Mouse (Mus musculus) forebrain, postnatal 0 days (tissue): ENCODE data around the gene Efhd2. TPM values are rescaled to one million over a fixed set of nuclear protein-coding genes. Genes with fewer than 3 reads are reported as not detected.

Experiments
- ATAC-seq: fragments of 200-750 bp; cut with Nextera tagmentation; 2 replicates; pipeline ENCODE4 v1.8.0; 2017; ENCODE audit warnings: mild to moderate bottlenecking, moderate library complexity
- DNase-seq: peaks from one replicate; pipeline ENCODE4 v3.0.0-alpha.2; 2015
- H3K27ac ChIP-seq: fragments of 300-500 bp; sonication (generic); 2 replicates; pipeline ENCODE4 v1.5.1; 2014; ENCODE audit warnings: low read depth, mild to moderate bottlenecking, antibody characterized with exemption, low read length, moderate library complexity, mixed read lengths
- H3K27me3 ChIP-seq: fragments of 300-500 bp; sonication (generic); 2 replicates; pipeline ENCODE4 v1.6.1; 2014; ENCODE audit warnings: mild to moderate bottlenecking, low read length, mixed read lengths; ENCODE audit not compliant: insufficient read depth
- H3K36me3 ChIP-seq: fragments of 300-500 bp; sonication (generic); 2 replicates; pipeline ENCODE4 v1.6.1; 2014; ENCODE audit warnings: mild to moderate bottlenecking, moderate library complexity; ENCODE audit not compliant: insufficient read depth
- H3K4me1 ChIP-seq: fragments of 300-500 bp; sonication (generic); 2 replicates; pipeline ENCODE4 v1.6.1; 2014; ENCODE audit warnings: antibody characterized with exemption; ENCODE audit not compliant: insufficient read depth
- H3K4me2 ChIP-seq: fragments of 300-500 bp; sonication (generic); 2 replicates; pipeline ENCODE4 v1.6.1; 2014; ENCODE audit warnings: low read depth, mild to moderate bottlenecking, moderate library complexity
- H3K4me3 ChIP-seq: fragments of 300-500 bp; sonication (generic); 2 replicates; pipeline ENCODE4 v1.5.1; 2014; ENCODE audit warnings: low read depth, low read length, mixed read lengths
- H3K9ac ChIP-seq: fragments of 300-500 bp; sonication (generic); 2 replicates; pipeline ENCODE4 v1.6.1; 2014; ENCODE audit warnings: mild to moderate bottlenecking
- H3K9me3 ChIP-seq: fragments of 300-500 bp; sonication (generic); 2 replicates; pipeline ENCODE4 v1.6.1; 2016; ENCODE audit warnings: low read length
- CTCF ChIP-seq: sonication (generic); IDR thresholded peaks from 2 replicates; pipeline ENCODE4 v1.5.1; 2016; ENCODE audit warnings: antibody characterized with exemption, control low read depth, low read depth
- WGBS: fragments of 180-500 bp; shearing (Covaris S2); extraction: QIAGEN DNeasy Blood & Tissue Kit; methylation state at CpG from one replicate; pipeline ENCODE4 v1.1.7; 2014; 5-methylcytosine and 5-hydroxymethylcytosine counted together
- polyA plus RNA-seq: library from polyadenylated mRNA; unstranded; fragments of >200 nt; fragmentation: Nextera tagmentation; extraction: Ambion mirVana; gene quantifications from 2 replicates; pipeline ENCODE4 v1.2.1, GENCODE M21; 2015
- total RNA-seq: library from RNA; depleted of rRNA; stranded (reverse); fragments of >200 nt; gene quantifications from 2 replicates; pipeline ENCODE4 v1.2.3, GENCODE M21; 2014

Gene Efhd2
- total and polyA plus RNA-seq, 2 experiments from 2014 or later = 30.7 to 52.2 TPM

GRCm38 (mm10) chr4:141897225-141897624 is 22.5 kb upstream of the Efhd2 start:
- Histone ChIP-seq H3K27ac (no peak overlapping the region), H3K4me1 (peaks cover 21% of the 10 kb centered on the region), H3K27me3 (no peaks in the 10 kb centered on the region), H3K9ac (no peak overlapping the region), H3K36me3 (no peaks in the 10 kb centered on the region), H3K4me2 (no peak overlapping the region), H3K4me3 (no peak overlapping the region), H3K9me3 (no peaks in the 10 kb centered on the region)
- ATAC-seq = peak; percentile 52; the same call in 1 of the 2 replicates
- 31% methylated on average over 6 of the region's 6 CpGs for WGBS
- peak; percentile 76 for DNase-seq
- TF ChIP-seq CTCF = no peak

DNA sequence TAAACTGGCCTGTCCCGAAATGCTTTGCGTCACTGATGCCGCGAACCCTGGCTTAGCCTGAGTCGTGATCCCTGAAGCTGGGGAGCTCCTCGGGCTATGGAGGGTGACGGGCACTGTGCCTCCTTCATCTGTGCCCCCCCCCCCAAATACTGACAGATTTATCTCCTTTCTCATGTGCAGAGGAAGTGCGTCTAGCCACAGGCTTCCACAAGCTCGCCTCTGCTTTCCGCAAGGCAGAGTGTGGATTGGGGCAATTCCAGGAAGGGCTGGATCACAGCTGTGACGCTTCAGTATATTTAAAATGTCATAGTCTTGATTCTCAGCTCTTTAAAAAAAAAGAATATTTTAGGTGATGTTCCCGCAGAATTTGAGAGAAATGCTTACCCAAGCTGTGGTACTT is 21.1 kb upstream of the Efhd2 start:
- Histone ChIP-seq H3K4me1 (peaks cover 11% of the 10 kb centered on the region; the same call in 1 of the 2 replicates), H3K36me3 (no peaks in the 10 kb centered on the region), H3K27ac (no peak overlapping the region), H3K4me2 (no peak overlapping the region), H3K9ac (no peak overlapping the region), H3K9me3 (no peaks in the 10 kb centered on the region), H3K27me3 (no peaks in the 10 kb centered on the region), H3K4me3 (no peak overlapping the region)
- DNase-seq = no peak
- no peak for ATAC-seq
- no peak for TF ChIP-seq CTCF
- 73% methylated on average over 12 of the region's 12 CpGs for WGBS

- H3K27me3 ChIP-seq = no peaks in the 10 kb centered on the region
- H3K9me3 ChIP-seq = no peaks in the 10 kb centered on the region
- ATAC-seq (no peak), DNase-seq (no peak)
- WGBS = 89% methylated on average over 8 of the region's 8 CpGs
- no peak overlapping the region for H3K9ac ChIP-seq
- H3K36me3 ChIP-seq = no peaks in the 10 kb centered on the region
- H3K4me2 ChIP-seq = no peak overlapping the region
- no peak for TF ChIP-seq CTCF
- 0 out of 2 replicates have a peak, but pooled peaks cover 4% of the 10 kb centered on the region for H3K4me1 ChIP-seq
- no peak overlapping the region for H3K27ac ChIP-seq
- H3K4me3 ChIP-seq = no peak overlapping the region
Measured at GRCm38 (mm10) chr4:141893157-141893784, 18.6 kb upstream of the Efhd2 start.

DNA sequence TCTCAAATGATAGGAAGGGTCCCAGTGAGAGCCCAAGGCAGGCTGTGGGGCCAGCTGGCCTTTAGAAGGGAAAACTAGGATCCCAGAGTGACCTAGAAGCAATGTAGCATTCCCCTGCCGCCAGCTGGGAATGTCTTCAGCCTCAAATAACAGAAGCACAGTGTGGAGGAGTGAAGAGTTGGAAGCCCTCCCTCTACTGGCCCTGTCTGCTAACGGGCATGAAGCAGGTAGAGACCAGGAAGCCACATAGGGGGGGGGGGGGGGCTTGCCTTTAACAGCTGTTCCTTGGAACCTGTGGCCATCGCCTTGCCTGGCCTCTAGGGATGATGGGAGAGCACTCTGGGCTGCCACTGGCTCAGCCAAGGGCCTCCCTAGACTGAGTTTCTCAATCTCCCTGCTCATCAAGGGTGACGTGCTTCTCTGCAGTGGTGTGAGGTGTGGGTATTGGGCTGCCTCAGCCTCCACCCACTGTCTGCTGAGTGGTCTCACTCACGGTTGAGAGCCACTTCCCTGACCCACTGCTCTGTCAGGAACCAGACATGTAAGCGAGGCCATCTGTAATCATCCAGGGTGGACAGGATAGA is 11.8 kb upstream of the Efhd2 start:
- Histone ChIP-seq H3K4me1 (no peaks in the 10 kb centered on the region), H3K27ac (no peak overlapping the region), H3K4me2 (no peak overlapping the region), H3K9ac (no peak overlapping the region), H3K4me3 (no peak overlapping the region), H3K9me3 (no peaks in the 10 kb centered on the region), H3K27me3 (no peaks in the 10 kb centered on the region), H3K36me3 (no peaks in the 10 kb centered on the region)
- no peak for ATAC-seq
- WGBS = 60% methylated on average over 6 of the region's 6 CpGs
- TF ChIP-seq CTCF = no peak
- no peak for DNase-seq

- TF ChIP-seq CTCF = no peak
- H3K4me1 ChIP-seq = no peaks in the 10 kb centered on the region
- no peaks in the 10 kb centered on the region for H3K36me3 ChIP-seq
- ATAC-seq (no peak), DNase-seq (no peak)
- 81% methylated on average over 9 of the region's 9 CpGs for WGBS
- no peaks in the 10 kb centered on the region for H3K9me3 ChIP-seq
- no peak overlapping the region for H3K9ac ChIP-seq
- no peak overlapping the region for H3K4me3 ChIP-seq
- no peak overlapping the region for H3K4me2 ChIP-seq
- no peaks in the 10 kb centered on the region for H3K27me3 ChIP-seq
- no peak overlapping the region for H3K27ac ChIP-seq
Measured at GRCm38 (mm10) chr4:141885451-141885850, 10.7 kb upstream of the Efhd2 start.

DNA sequence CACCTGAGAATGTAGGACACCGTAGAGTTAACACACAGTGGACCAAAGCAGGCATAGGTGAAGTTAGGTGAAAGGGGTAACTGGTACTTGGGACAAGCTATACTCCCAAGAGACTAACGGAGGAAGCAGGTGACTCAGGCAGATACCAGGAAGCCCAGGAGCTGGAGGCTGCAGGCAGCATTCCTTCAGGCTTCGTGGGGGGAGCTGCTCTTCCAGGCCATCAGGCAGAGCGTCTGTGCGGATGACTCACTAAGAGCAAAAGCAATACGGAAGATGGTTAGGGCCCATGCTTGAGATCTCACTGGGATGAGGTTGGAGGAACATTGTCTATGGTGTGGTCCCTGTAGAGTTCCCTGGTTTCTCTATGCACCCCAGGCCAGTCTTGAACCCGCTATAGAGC is 8.1 kb upstream of the Efhd2 start:
- H3K36me3 ChIP-seq = no peaks in the 10 kb centered on the region
- H3K9me3 ChIP-seq = no peaks in the 10 kb centered on the region
- H3K9ac ChIP-seq = no peak overlapping the region
- 88% methylated on average over 7 of the region's 7 CpGs for WGBS
- no peak overlapping the region for H3K4me3 ChIP-seq
- no peak for TF ChIP-seq CTCF
- ATAC-seq (no peak), DNase-seq (no peak)
- no peak overlapping the region for H3K27ac ChIP-seq
- no peaks in the 10 kb centered on the region for H3K27me3 ChIP-seq
- H3K4me1 ChIP-seq = no peaks in the 10 kb centered on the region
- no peak overlapping the region for H3K4me2 ChIP-seq

DNA sequence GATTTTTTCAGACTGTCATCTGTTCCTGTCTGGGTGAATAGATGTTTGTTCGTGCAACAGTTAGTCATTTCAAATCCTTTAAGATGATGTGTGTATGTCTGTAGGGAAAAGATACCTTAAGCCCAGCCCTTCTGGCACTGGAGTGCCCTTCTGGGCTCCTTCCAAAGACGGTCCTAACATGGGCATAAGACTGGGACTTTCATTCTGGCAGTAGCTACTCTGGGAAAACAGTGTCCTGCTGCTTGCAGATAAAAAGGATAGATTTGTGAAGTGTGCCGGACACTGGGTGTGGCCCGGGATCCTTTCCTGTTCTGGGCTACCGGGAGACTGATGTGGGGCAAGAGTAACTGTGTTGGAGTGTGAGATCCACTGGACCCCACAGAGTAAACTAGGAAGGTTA is 7.2 kb upstream of the Efhd2 start:
- H3K27ac ChIP-seq = no peak overlapping the region
- H3K4me1 ChIP-seq = no peaks in the 10 kb centered on the region
- no peaks in the 10 kb centered on the region for H3K36me3 ChIP-seq
- H3K9me3 ChIP-seq = no peaks in the 10 kb centered on the region
- TF ChIP-seq CTCF = no peak
- H3K27me3 ChIP-seq = no peaks in the 10 kb centered on the region
- ATAC-seq = no peak
- no peak overlapping the region for H3K4me2 ChIP-seq
- no peak for DNase-seq
- 75% methylated on average over 5 of the region's 5 CpGs for WGBS
- no peak overlapping the region for H3K9ac ChIP-seq
- no peak overlapping the region for H3K4me3 ChIP-seq
